ENCODE assay signal across 7 mouse cellular contexts in genomic region chr2:148082283-148082682, GRCm38 (mm10). TPM values are rescaled to one million over a fixed set of nuclear protein-coding genes. Genes with fewer than 3 reads are reported as not detected.
DNase-seq lines count a peak whose midpoint lies in the region; TF ChIP-seq lines count a peak whose summit lies in the region.

No protein-coding gene starts in this region.

- no peak overlapping the region for H3K27ac ChIP-seq in testis, adult 2 months (ENCODE audit: control insufficient read depth, insufficient read depth, low read depth, low read length)
- no peak overlapping the region for H3K27ac ChIP-seq in small intestine, adult 2 months (ENCODE audit: insufficient read depth, low read depth, low read length)

- no peak for DNase-seq in testis, postnatal 14 days (ENCODE audit: low spot score)
- peak; percentile 64 for DNase-seq in brain, adult 2 months (ENCODE audit: low read depth, low spot score)
- DNase-seq in forelimb bud, embryonic 11.5 days (ENCODE audit: low read depth, low spot score), result peak; percentile 60
- peak; percentile 24 to 80 for DNase-seq in kidney, postnatal 36 days
- DNase-seq in lung, postnatal 25 days (ENCODE audit: low spot score), result peak; percentile 58

- H3K4me1 ChIP-seq in testis, adult 2 months (ENCODE audit: control insufficient read depth, insufficient read depth, low read length), result no peaks in the 10 kb centered on the region
- H3K4me1 ChIP-seq in small intestine, adult 2 months (ENCODE audit: control insufficient read depth, insufficient read depth, insufficient read length, low read length), result no peaks in the 10 kb centered on the region

- TF ChIP-seq POLR2A in testis, adult 2 months (IDR thresholded peaks at IDR 0.05; ENCODE audit: control insufficient read depth, low read depth, low read length), result no peak
- TF ChIP-seq POLR2A in small intestine, adult 2 months (IDR thresholded peaks at IDR 0.05; ENCODE audit: low read depth, low read length), result no peak

- H3K36me3 ChIP-seq in testis, adult 2 months (ENCODE audit: control insufficient read depth, insufficient read depth, low read length), result no peaks in the 10 kb centered on the region
- no peaks in the 10 kb centered on the region for H3K36me3 ChIP-seq in small intestine, adult 2 months (ENCODE audit: control insufficient read depth, insufficient read depth, low read length)

- no peaks in the 10 kb centered on the region for H3K27me3 ChIP-seq in testis, adult 2 months (ENCODE audit: control insufficient read depth, insufficient read depth, low read length)
- no peaks in the 10 kb centered on the region for H3K27me3 ChIP-seq in small intestine, adult 2 months (ENCODE audit: control insufficient read depth, insufficient read depth, low read length)

- no peak overlapping the region for H3K4me3 ChIP-seq in testis, adult 2 months (ENCODE audit: control insufficient read depth, low read depth, low read length)
- no peak overlapping the region for H3K4me3 ChIP-seq in small intestine, adult 2 months (ENCODE audit: low read depth, low read length)

- peak; percentile 92 for TF ChIP-seq CTCF in testis, adult 2 months (IDR thresholded peaks at IDR 0.05; ENCODE audit: control insufficient read depth, insufficient read depth, insufficient replicate concordance, low read depth, low read length)
- peak; percentile 75; the same call in 1 of the 2 replicates for TF ChIP-seq CTCF in small intestine, adult 2 months (IDR thresholded peaks at IDR 0.05; ENCODE audit: extremely low read depth, insufficient read length, insufficient replicate concordance, low read depth, low read length)

- WGBS in small intestine, adult 2 months, result 6% methylated on average over 8 of the region's 8 CpGs

RNA-seq across cellular contexts. Expression of gene Foxa2, which starts 35.5 kb away (rescaled TPM):
- 0.13 and 0.23 TPM in 2 replicates for polyA plus RNA-seq in testis, adult 2 months (2012; rRNA removed)
- polyA plus RNA-seq in small intestine, adult 2 months (2012; rRNA removed), result 16.6 and 19.6 TPM in 2 replicates

Comparison
In these comparisons a context has a peak if more than half of its experiments do, and no peak if none do; other contexts are left out.
1. RNA of gene Foxa2, which starts 35.5 kb away (polyA plus RNA-seq): 16.6 to 19.6 TPM in small intestine, adult 2 months; 0.13 to 0.23 TPM in testis, adult 2 months; every median in the first group is over 10 times any median in the second.